In genomic region chr11:59219064-59219463, GRCm38 (mm10) we compare ENCODE assay signal across 9 mouse cellular contexts. TPM values are rescaled to one million over a fixed set of nuclear protein-coding genes. Genes with fewer than 3 reads are reported as not detected.
A peak's percentile ranks its signal among the peaks of the same experiment; 100 is the strongest.
DNase-seq lines count a peak whose midpoint lies in the region; ATAC-seq and TF ChIP-seq lines count a peak whose summit lies in the region.
"Had no signal": no experiment of that assay in that cellular context is flagged by ENCODE, and none has a peak within 500 bp of the region (broad histone marks: within the 10 kb centered on the region; RNA-seq: fewer than 3 reads in every experiment).

No protein-coding gene starts in this region.

- ATAC-seq in hindbrain, postnatal 0 days, result no peak
- ATAC-seq in hindbrain, embryonic 12.5 days (ENCODE audit: low FRiP score), result no peak
- ATAC-seq in embryonic facial prominence, embryonic 15.5 days (ENCODE audit: insufficient number of reproducible peaks, low FRiP score, low TSS enrichment, low read depth), result no peak
- peak; percentile 63 for ATAC-seq in megakaryocyte progenitor cell, adult 5-6 weeks (replicated peaks; ENCODE audit: poor library complexity)

- no peak overlapping the region for H3K4me3 ChIP-seq in hindbrain, postnatal 0 days (ENCODE audit: low read length)
- H3K4me3 ChIP-seq in hindbrain, embryonic 12.5 days, result no peak overlapping the region
- no peak overlapping the region for H3K4me3 ChIP-seq in embryonic facial prominence, embryonic 15.5 days (replicated peaks)
- H3K4me3 ChIP-seq: liver, embryonic 15.5 days had no signal

- H3K4me1 ChIP-seq in hindbrain, postnatal 0 days (ENCODE audit: insufficient read depth, low read length), result no peaks in the 10 kb centered on the region
- H3K4me1 ChIP-seq in hindbrain, embryonic 12.5 days, result peaks cover 6% of the 10 kb centered on the region
- peaks cover 55% of the 10 kb centered on the region for H3K4me1 ChIP-seq in embryonic facial prominence, embryonic 15.5 days

- no peaks in the 10 kb centered on the region for H3K27me3 ChIP-seq in hindbrain, postnatal 0 days (ENCODE audit: insufficient read depth, low read length)
- no peaks in the 10 kb centered on the region for H3K27me3 ChIP-seq in hindbrain, embryonic 12.5 days
- H3K27me3 ChIP-seq in embryonic facial prominence, embryonic 15.5 days, result no peaks in the 10 kb centered on the region
- H3K27me3 ChIP-seq: liver, embryonic 15.5 days had no signal

- no peak overlapping the region for H3K9ac ChIP-seq in hindbrain, postnatal 0 days (replicated peaks; ENCODE audit: low read length)
- H3K9ac ChIP-seq in hindbrain, embryonic 12.5 days, result no peak overlapping the region
- H3K9ac ChIP-seq in embryonic facial prominence, embryonic 15.5 days, result no peak overlapping the region
- H3K9ac ChIP-seq: liver, embryonic 15.5 days had no signal

- TF ChIP-seq CTCF in hindbrain, postnatal 0 days (IDR thresholded peaks at IDR 0.05; ENCODE audit: low read depth), result peak; percentile 58

- no peaks in the 10 kb centered on the region for H3K36me3 ChIP-seq in hindbrain, postnatal 0 days (ENCODE audit: insufficient read depth, low read length)
- peaks cover 19% of the 10 kb centered on the region for H3K36me3 ChIP-seq in hindbrain, embryonic 12.5 days
- H3K36me3 ChIP-seq in embryonic facial prominence, embryonic 15.5 days, result peaks cover 24% of the 10 kb centered on the region

- H3K9me3 ChIP-seq in hindbrain, postnatal 0 days (ENCODE audit: low read length), result no peaks in the 10 kb centered on the region
- H3K9me3 ChIP-seq in hindbrain, embryonic 12.5 days (replicated peaks), result no peaks in the 10 kb centered on the region
- H3K9me3 ChIP-seq in embryonic facial prominence, embryonic 15.5 days (replicated peaks), result no peaks in the 10 kb centered on the region
- H3K9me3 ChIP-seq: liver, embryonic 15.5 days had no signal

- no peak overlapping the region for H3K27ac ChIP-seq in hindbrain, postnatal 0 days
- no peak overlapping the region for H3K27ac ChIP-seq in hindbrain, embryonic 12.5 days
- H3K27ac ChIP-seq in embryonic facial prominence, embryonic 15.5 days (replicated peaks), result peak overlapping the region; percentile 75
- H3K27ac ChIP-seq: liver, embryonic 15.5 days had no signal

- no peak overlapping the region for H3K4me2 ChIP-seq in hindbrain, postnatal 0 days (ENCODE audit: low read depth, low read length)
- H3K4me2 ChIP-seq in hindbrain, embryonic 12.5 days (replicated peaks), result no peak overlapping the region
- H3K4me2 ChIP-seq in embryonic facial prominence, embryonic 15.5 days (replicated peaks), result 0 out of 2 replicates have a peak overlapping the region, but pooled peaks have one; percentile 21
- H3K4me2 ChIP-seq: liver, embryonic 15.5 days had no signal

- DNase-seq in hindbrain, postnatal 0 days (ENCODE audit: low spot score), result peak; percentile 14
- DNase-seq in ES-CJ7 (ENCODE audit: low read depth, low spot score), result peak; percentile 82
- DNase-seq in neural tube, embryonic 10.5 days (ENCODE audit: extremely low spot score, low spot score), result no peak
- no peak for DNase-seq in frontal cortex, postnatal 10 days (ENCODE audit: low spot score in 2 of 2)
- no peak for DNase-seq in gastrocnemius, postnatal 10 days

RNA-seq across cellular contexts. Expression of gene Arf1, which starts 9.0 kb away (rescaled TPM):
- 352 and 363 TPM in 2 replicates for total RNA-seq in hindbrain, postnatal 0 days (2014; rRNA removed)
- polyA plus RNA-seq in hindbrain, postnatal 0 days (2015; fragmentation: Nextera tagmentation; extraction: Ambion mirVana), result 609 and 632 TPM in 2 replicates
- polyA plus RNA-seq in hindbrain, embryonic 12.5 days (2016; fragmentation: Nextera tagmentation; extraction: Ambion mirVana), result 590 and 625 TPM in 2 replicates
- 718 and 720 TPM in 2 replicates for polyA plus RNA-seq in embryonic facial prominence, embryonic 15.5 days (2015; fragmentation: Nextera tagmentation; extraction: Ambion mirVana)
- total RNA-seq in megakaryocyte progenitor cell, adult 5-6 weeks (2015), result 280 and 290 TPM in 2 replicates
- 343 and 378 TPM in 2 replicates for total RNA-seq in megakaryocyte progenitor cell, adult 5-6 weeks (2017)
- total RNA-seq in gastrocnemius, postnatal 10 days (2021), result 100 to 1,000 TPM; 222 to 228 TPM

RNA-seq across cellular contexts. Expression of gene 2310033P09Rik, which starts 10.9 kb away (rescaled TPM):
- 4.3 and 4.7 TPM in 2 replicates for total RNA-seq in hindbrain, postnatal 0 days (2014; rRNA removed)
- 24.8 and 29.2 TPM in 2 replicates for polyA plus RNA-seq in hindbrain, postnatal 0 days (2015; fragmentation: Nextera tagmentation; extraction: Ambion mirVana)
- 29.6 and 31.9 TPM in 2 replicates for polyA plus RNA-seq in hindbrain, embryonic 12.5 days (2016; fragmentation: Nextera tagmentation; extraction: Ambion mirVana)
- 30.6 and 31.3 TPM in 2 replicates for polyA plus RNA-seq in embryonic facial prominence, embryonic 15.5 days (2015; fragmentation: Nextera tagmentation; extraction: Ambion mirVana)
- total RNA-seq in megakaryocyte progenitor cell, adult 5-6 weeks (2015), result 14.9 and 17.9 TPM in 2 replicates
- total RNA-seq in megakaryocyte progenitor cell, adult 5-6 weeks (2017), result 8.7 and 17.8 TPM in 2 replicates
- 1 to 10 TPM; 6.1 to 6.3 TPM for total RNA-seq in gastrocnemius, postnatal 10 days (2021)

RNA-seq across cellular contexts. Expression of gene Mrpl55, which starts 16.8 kb away (rescaled TPM):
- 88.3 and 90.6 TPM in 2 replicates for total RNA-seq in hindbrain, postnatal 0 days (2014; rRNA removed)
- polyA plus RNA-seq in hindbrain, postnatal 0 days (2015; fragmentation: Nextera tagmentation; extraction: Ambion mirVana), result 119 and 123 TPM in 2 replicates
- 76.1 and 84.6 TPM in 2 replicates for polyA plus RNA-seq in hindbrain, embryonic 12.5 days (2016; fragmentation: Nextera tagmentation; extraction: Ambion mirVana)
- polyA plus RNA-seq in embryonic facial prominence, embryonic 15.5 days (2015; fragmentation: Nextera tagmentation; extraction: Ambion mirVana), result 82.3 and 82.8 TPM in 2 replicates
- 33.4 and 49.5 TPM in 2 replicates for total RNA-seq in megakaryocyte progenitor cell, adult 5-6 weeks (2015)
- 48.7 and 56.2 TPM in 2 replicates for total RNA-seq in megakaryocyte progenitor cell, adult 5-6 weeks (2017)
- total RNA-seq in gastrocnemius, postnatal 10 days (2021), result 10 to 100 TPM; 36.7 to 38.0 TPM

RNA-seq across cellular contexts. Expression of gene Guk1, which starts 27.1 kb away (rescaled TPM):
- 124 TPM in 2 replicates for total RNA-seq in hindbrain, postnatal 0 days (2014; rRNA removed)
- 258 and 271 TPM in 2 replicates for polyA plus RNA-seq in hindbrain, postnatal 0 days (2015; fragmentation: Nextera tagmentation; extraction: Ambion mirVana)
- 107 and 112 TPM in 2 replicates for polyA plus RNA-seq in hindbrain, embryonic 12.5 days (2016; fragmentation: Nextera tagmentation; extraction: Ambion mirVana)
- 111 and 113 TPM in 2 replicates for polyA plus RNA-seq in embryonic facial prominence, embryonic 15.5 days (2015; fragmentation: Nextera tagmentation; extraction: Ambion mirVana)
- total RNA-seq in megakaryocyte progenitor cell, adult 5-6 weeks (2015), result 61.9 and 62.8 TPM in 2 replicates
- total RNA-seq in megakaryocyte progenitor cell, adult 5-6 weeks (2017), result 29.9 and 34.7 TPM in 2 replicates
- total RNA-seq in gastrocnemius, postnatal 10 days (2021), result 10 to 100 TPM; 20.8 to 22.0 TPM

RNA-seq across cellular contexts. Expression of gene Gjc2, which starts 36.1 kb away (rescaled TPM):
- total RNA-seq in hindbrain, postnatal 0 days (2014; rRNA removed), result 2.3 and 3.2 TPM in 2 replicates
- 0.38 and 0.76 TPM in 2 replicates for polyA plus RNA-seq in hindbrain, postnatal 0 days (2015; fragmentation: Nextera tagmentation; extraction: Ambion mirVana)
- 0.27 and 0.28 TPM in 2 replicates for polyA plus RNA-seq in hindbrain, embryonic 12.5 days (2016; fragmentation: Nextera tagmentation; extraction: Ambion mirVana)
- 0.52 and 0.74 TPM in 2 replicates for polyA plus RNA-seq in embryonic facial prominence, embryonic 15.5 days (2015; fragmentation: Nextera tagmentation; extraction: Ambion mirVana)
- not detected in 2 replicates for total RNA-seq in megakaryocyte progenitor cell, adult 5-6 weeks (2015)
- not detected in 2 replicates for total RNA-seq in megakaryocyte progenitor cell, adult 5-6 weeks (2017)
- total RNA-seq in gastrocnemius, postnatal 10 days (2021), result 1 to 10 TPM in 1 of 2 experiments, under 1 TPM in 1; 0.78 to 1.2 TPM

Comparison
In these comparisons a context has a peak if more than half of its experiments do, and no peak if none do; other contexts are left out.
1. DNase-seq: peak in hindbrain, postnatal 0 days (single experiment) and ES-CJ7 (single experiment); none in neural tube, embryonic 10.5 days (single experiment), frontal cortex, postnatal 10 days (0 of 2) and gastrocnemius, postnatal 10 days (single experiment).